Mouse (Mus musculus): ENCODE measurements at regions not wholly inside any gene's neighbourhood (a gene's known extent, or its start where the extent isn't known, plus 50 kb on each side); places are given as distances from the start of the nearest gene placed in this dataset.

DNA sequence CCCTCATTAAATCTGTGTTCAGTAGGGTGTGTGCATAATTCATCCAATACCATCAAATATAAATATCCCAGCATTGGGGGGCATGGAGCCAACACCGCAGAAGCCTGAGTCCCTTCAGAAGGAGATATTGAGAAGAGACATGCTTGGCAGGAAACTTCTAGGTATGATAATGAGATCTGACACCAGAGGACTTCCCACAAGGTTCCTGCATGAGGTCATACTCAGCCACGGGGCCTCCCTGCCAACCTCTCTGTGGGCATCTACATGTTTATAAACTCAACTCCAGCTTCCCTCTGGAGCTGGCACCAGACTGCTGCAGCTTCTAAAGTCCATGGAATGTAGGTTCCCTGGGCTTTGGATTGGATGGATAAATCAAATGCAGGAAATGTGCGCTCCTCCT, 587.4 kb upstream of the Kdm8 start:
- TF ChIP-seq POLR2A (IDR thresholded peaks at IDR 0.05; ENCODE audit: low read depth, low read length) = no peak
- TF ChIP-seq CTCF (IDR thresholded peaks at IDR 0.05; ENCODE audit: borderline replicate concordance, insufficient read depth, low read length) = no peak
